Mouse (Mus musculus): ENCODE data around the gene Nt5dc3. TPM values are rescaled to one million over a fixed set of nuclear protein-coding genes. Genes with fewer than 3 reads are reported as not detected.

The Nt5dc3 gene
- total RNA-seq, 2 experiments from 2014 or later = 17.4 to 21.4 TPM

DNA sequence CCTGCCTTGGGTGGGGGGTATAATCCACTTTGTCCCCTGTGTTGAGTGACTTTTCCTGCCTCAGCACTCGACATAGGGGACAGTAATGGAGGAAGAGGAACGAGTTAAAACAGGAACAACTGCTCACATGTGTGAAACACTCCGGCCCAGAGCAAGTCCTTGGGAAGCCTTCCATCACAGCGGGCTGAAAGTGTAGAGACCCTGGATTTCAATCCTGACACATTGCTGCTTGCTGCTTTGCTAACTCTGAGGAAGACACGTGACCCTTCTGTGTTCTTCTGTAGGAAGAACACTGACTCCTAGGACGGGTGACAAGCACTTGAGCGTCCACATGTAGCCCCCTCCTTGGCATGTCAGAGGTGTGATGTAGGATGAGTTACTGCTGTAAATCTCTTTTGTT, 36.3 kb downstream of the Nt5dc3 start:
- no peak for DNase-seq

DNA sequence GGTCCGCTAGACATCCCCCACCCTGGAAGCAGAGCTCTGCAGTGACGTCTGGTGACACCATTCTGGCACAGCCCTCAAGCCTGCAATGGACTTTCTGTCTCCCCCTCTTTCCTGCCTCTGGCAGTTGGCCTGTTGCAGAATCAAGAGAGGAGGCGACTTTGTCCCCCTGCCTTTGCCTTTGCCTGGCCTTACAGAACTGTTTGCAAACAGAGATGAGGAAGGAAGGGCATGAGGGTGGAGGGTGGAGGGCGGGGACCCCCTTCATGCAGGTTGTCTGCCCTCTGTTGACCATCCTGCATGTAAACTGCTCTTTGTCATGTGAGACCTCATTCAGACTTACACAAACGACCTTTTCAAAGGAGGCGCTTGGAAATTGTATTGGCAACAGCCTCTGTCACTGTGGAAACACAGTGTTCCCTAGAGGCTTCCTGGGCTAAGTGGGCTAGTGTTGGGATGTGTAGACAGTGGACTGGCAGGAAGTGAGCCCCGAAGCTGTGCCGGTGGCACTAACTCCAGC, 40.9 kb downstream of the Nt5dc3 start:
- DNase-seq = no peak

DNA sequence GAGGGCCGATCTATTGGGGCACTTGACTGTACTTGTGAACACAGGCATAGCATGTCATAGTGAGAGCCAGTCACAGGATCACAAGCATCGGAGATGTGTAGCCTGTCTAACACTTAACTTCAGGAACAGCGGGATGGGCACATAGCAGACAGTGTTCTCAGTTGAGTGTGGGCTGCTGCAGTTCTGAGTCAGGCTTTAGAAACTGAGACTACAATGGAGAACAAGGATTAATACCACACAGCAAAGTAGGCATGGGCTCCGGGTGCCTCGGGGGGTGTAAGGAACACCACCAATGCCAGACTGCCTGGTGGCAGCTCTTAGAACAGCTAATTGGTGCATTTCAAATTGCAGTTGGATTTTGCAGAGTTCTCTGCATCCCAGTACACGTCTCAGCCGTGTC, 42.2 kb downstream of the Nt5dc3 start:
- no peak for DNase-seq

DNA sequence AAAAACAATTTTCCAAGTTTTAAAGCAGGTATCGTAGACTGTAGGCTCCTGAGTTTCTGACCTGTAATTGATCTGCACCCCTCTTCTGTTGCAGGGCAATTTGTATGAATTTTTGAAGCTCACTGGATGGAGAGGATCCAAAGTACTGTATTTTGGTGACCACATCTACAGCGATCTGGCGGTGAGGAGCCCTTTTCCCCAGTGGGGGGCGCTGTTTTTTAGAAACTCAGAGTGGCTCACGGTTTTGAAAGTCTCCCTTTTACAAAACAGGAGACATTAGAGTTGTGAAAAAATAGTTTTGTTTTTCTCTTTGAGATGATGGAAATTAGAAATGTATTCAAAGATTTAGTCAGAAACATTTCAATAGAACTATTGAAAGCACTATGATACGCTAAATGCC, 45.3 kb downstream of the Nt5dc3 start:
- no peak for DNase-seq

DNA sequence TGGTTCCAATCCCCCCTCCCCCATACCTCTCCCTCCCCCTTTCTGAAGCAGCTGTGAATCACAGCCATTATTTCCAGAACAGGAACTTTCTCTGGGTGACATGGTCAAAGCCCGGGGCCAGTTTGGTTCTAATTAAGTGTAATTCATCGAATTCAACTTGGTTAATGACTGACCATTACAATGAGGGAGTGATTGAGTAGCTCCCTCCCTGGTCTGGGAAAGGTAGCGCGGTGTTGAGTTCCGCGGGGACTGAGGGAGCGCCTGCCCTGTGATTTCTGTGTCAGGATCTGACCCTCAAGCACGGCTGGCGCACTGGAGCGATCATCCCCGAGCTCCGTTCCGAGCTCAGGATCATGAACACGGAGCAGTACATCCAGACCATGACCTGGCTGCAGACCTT, 46.1 kb downstream of the Nt5dc3 start:
- no peak for DNase-seq

DNA sequence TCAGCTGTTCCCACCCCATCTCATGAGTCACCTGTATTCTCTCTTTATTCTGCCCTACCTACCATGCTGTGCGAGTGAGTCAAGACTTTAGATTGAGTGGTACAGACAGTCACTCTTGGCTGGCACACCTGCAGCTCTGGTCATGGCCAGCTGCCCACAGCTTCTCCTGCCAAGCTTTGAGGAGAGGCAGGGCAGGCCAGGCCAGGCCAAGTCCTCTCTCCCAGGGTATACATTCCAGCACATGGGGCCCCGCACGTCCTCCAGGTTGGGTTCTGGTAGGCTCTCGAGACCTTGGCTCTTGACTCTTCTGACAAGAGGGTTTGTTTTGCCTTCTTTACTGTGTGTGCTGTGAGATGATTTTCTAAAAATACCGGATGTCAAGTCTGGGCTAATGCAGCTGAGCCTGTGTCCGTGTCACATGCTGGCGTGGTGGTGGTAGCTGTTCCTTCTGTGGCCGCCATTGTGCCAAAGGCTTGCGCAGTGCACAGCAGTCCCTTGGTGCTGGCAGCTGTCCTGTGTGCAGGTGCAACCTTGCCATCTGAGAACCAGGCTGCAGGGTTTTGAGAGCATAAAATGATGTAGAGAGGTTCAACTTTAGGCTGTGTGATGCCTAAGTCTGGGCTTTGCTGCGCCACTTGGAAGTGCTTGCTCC, 47.2 kb downstream of the Nt5dc3 start:
- peak; percentile 77 for DNase-seq

DNA sequence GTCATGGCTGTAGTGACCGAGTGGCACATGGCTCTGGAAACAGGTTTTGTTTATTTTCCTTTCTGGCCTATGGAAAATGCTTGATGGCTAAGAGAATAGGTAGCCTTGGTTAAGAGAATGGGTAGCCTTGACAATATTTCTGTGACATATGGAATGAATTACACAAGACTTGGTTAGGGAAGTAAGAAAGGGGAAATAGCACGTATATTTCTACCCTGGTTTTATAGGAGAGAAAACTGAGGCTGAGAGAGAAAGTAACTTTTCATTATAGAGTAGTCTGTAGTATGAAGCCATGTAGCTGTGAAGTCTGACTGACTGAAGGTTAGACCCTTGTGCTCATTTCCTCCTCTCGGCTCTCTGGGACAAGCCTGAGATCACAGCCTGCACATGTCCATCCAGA, 48.1 kb downstream of the Nt5dc3 start:
- DNase-seq = no peak

DNA sequence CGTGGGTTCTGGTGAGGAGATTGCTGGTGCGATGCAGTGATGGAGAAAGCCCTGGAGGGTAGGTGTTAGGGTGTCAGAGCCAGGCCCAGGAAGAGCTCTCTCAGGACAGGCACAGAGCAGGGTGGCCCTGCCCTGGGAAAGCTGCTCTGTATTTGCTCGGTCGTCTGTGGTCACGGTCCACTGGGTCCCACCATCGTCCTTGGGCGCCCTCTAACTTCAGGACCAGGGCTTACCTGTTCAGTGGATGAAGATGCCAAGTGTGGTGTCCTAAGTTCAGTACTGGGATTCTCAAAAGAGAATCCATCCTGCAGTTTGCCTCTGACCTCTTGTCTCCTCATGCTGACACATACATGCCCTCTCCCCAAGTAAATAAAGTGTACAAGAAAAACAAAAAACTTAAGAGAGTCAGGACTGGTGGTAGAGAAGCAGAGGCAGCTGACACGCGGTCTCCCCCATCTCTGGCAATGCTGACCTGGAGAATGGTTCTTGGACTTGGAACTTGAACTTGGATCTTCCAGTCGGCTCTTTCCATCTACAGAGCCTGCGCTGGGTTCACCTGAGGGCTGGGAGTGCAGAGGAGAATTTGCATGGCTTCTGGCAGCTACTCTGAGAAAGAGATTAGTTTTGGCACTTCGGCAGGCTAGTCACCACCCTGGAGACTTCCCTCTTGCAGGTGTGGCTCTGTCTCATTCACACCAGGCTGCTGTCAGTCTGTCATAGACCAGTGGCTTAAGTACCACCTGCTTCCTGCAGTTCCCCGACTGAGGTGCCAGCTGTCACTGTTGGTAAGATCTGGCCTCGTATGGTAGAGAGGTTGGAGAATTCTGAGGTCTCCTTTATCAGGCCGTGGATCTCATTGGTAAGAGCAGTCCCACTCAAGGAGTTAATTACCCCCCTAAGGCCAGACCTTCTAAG, 49.7 kb downstream of the Nt5dc3 start:
- no peak for DNase-seq

DNA sequence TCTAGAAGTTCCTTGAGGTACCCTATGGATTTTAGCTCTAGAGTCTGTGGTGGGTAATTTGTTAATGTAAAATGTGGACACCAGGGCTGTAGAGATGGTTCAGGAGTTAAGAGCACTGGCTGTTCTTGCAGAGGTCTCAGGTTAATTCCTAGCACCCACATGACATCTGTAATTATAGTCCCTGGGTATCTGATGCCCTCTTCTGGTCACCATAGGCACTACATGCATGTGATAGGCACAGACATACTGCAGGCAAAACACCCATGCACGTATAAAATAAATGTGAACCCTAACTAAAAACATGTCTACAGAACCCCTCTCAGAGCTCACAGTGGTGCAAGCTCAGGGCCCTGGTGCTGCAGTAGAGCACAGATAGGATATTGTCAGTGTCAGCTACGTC, 50.7 kb downstream of the Nt5dc3 start:
- DNase-seq = no peak

DNA sequence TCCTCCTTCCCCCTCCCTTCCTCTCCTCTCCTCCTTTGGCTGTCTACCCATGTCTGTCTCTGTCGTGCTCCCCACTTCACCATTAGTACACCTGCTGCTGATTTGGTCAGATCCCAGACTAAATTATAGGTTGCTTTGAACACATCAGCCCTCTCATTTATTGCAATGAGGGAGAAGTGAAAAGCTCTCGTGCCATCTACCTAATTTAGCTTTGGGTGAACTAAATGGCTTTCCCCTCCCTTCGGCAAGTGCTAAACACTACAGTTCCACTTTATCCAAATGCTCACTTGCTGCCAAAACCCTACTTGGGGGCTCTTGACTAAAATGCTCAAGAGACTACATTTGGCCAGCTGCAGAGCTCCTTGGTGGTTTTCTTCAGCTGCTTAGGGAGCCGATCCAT, 58.0 kb downstream of the Nt5dc3 start:
- DNase-seq = no peak

DNA sequence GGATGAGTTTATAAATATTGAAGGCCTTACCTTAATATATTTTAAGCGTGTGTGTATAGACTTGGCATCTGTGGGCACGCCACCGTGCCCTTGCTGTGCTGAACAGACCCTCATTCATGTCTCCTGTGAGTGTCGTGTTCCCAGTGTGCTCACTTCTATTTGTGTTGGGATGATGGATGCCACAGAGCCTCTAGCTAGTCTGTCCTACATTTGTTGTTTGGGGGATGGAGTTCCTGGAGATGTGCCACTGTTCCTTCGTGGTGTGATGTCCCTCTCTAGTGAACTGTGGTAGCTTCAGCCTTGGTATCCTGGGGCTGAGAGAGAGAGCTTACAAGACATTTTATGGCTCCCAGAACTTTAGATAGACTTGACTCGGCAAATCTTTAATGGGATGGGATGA, 60.0 kb downstream of the Nt5dc3 start:
- DNase-seq = no peak

DNA sequence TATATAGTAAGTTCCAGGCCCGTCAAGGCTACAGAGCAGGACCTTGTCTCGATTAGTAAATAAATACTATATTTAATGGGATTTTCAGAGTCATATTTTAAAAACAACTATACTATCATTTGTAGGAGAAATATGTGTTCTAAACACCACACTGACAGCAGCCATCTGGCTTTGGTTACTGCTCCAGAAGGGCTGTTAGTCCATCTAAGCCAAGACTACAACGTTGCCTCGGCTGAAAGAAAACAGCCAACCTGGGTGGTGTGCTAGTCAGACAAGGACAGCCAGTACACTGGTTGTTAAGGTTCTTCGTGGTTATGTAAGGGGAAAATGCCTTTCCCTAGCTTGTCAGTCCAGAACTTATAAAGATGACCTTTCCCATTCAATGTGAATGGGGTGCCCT, 63.9 kb downstream of the Nt5dc3 start:
- DNase-seq = no peak

DNA sequence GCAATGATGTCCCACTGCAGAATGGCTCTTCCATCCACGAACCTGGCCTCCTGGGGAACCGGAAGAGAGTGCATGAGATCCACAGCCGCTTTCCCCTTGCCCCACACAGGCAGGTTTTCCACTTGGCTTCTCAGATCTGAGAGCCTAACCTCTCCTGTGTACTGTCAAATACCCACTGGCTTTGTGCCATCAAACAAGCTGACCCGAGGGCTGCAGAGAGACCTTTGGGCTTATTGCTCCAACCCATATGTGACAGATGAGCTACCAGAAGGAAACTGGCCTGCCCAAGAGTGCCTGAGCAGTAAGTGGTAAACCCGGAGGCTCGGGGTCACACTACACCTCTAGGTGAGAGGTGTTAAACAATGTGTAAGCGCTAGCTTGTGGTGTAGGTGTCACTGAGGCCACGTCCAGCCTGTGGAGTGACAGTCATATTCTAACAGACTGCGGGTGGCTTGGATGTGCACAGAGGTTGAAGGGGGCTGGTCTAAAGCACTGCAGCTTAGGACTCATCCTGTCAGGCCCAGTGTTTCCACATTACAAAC, 68.2 kb downstream of the Nt5dc3 start:
- DNase-seq = no peak

DNA sequence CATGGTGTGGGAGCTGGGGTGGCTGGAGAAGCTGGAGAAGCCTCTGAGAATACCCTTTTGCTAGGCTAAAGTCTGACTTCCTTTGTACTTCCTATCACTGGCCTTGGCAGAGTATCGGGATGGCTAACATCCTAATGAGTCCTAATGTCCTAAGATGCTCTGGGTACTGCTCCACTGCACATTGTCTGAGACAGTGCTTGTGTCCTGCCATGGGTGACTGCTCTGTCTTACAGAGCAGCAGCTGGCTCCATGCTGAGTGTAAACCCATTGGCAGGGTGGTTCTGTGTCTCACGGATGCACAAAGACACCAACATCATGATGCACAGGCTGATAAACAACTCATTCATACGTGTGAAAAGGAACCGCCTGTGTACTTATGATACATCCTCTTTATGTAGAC, 70.3 kb downstream of the Nt5dc3 start:
- no peak for DNase-seq

DNA sequence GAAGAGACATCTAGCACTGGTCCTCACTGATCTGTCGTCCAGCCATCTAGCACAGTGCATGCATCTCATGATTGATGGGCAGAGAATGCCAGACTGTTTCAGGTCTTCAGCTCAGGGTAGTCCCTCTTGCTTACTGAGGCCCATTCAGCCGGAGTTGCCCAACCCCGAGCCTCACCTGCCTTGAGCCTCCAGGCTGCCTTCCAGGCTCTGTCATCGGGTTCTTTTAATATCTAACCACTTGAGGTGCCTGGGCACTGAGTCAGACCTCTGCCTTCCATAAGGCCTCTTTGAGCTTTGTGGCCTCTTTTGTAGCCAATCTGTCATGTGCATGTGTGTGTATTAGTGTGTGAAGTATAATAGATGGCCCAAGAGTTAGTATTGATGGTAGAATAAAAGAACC, 70.7 kb downstream of the Nt5dc3 start:
- no peak for DNase-seq

DNA sequence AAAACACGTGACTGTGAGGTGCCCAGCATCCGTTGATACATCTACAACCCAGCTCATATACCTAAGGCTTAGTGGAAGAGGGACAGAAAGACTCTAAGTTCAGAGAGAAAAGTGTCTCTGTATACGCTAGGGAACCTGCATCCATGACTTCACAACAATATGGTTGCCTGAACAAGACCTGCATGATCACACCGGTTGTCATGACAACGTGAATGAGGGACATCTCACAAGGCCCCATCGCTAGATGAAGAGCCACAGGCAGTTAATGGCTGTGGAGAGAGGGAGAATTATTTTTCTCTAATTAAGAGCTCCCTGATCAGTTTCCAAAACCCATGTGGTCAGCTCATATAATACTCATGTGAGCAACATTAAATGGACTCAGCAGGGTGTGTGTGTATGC, 73.4 kb downstream of the Nt5dc3 start:
- DNase-seq = no peak

DNA sequence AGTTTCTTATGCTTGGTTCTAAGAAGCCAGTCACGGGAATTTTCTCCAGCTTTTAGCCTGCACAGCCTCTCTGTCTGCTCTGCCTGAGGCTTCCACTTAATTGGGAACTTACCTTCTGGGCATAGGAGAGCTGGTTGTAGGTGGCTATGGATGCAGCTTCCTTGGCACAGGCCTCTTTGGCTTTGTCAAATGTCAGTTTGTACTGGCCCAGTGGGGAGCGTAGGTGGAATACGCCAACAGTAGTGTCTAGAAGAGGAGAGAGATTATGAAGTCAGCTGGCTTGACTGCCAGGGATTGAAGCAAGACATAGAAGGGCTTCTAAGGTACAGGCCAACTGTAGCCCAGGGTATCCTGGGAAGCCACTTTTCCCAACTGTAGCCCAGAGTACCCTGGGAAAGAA, 74.6 kb downstream of the Nt5dc3 start:
- no peak for DNase-seq

DNA sequence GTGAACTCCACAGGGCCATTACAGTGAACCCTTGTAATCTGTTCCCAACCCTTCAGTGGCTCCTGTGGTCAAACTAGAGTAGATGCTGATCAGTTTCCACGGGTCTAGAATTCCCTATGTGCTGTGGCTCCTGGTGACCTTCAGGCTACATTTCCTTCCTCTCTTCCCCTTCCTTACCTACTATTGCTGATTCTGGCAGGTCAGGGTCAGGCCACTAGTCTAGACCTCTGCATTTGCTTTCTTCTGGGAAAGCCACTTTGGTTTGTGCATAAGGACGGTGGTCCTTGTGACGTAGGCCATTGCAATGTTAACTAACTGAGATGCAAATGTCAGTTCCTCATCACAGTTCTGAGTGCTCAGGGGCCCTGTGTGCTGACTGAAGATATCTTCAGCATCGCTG, 81.6 kb downstream of the Nt5dc3 start:
- DNase-seq = no peak

DNA sequence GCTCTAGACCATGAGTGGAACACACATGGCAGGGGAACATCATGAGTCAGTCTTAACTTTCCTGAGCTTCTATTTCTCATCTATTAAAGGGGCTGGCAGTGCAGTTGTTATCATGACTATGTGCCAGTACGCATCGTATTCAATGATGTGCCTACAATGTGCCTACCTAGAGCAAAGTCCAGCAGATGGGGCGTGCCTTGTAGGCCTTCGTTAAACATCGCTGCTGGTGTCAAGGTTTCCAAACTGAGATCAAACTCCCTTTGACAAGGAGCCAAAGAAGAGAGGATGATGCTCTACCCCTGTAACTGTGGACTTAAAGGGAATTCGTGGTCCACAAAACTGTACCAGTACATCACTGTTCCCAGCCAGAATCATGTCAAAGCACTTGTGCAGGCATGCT, 83.7 kb downstream of the Nt5dc3 start:
- DNase-seq = no peak

DNA sequence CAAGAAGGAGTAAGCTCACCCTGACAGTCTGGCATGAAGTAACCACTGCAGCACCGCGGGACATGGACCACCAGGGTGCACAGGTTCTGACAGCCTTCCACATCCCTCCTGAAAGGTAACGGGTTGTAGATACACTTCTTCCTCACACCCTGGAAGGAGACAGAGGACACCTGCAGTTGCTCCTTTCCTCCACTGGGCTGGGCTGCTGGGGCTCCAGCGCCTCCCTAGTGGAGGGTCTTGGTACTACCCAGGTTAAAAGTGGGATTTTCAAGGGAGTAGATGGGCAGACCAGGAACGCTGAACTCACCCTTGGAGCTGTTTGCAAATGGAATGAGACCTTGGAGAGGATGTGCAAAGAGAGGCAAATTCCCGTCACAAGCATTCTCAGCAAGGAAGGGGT, 84.6 kb downstream of the Nt5dc3 start:
- no peak for DNase-seq

DNA sequence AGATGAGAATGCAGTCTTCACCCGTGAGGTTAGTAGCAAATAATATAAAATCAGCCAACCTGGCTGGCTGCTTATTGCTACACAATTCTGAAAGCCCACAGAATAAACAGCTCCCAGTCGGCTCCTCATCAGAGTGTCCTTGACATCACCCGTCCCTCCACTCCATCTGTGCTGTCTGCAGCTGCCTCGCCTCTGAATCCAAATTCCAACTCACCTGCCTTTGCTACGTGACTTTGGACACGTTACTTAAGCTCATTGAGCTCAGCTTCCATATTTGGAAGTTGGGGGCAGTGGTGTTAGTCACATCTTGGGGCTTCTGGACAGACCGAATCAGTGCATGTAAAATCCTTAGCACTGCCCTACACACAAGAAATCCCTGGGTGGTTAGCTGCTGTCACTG, 93.3 kb downstream of the Nt5dc3 start:
- DNase-seq = no peak

DNA sequence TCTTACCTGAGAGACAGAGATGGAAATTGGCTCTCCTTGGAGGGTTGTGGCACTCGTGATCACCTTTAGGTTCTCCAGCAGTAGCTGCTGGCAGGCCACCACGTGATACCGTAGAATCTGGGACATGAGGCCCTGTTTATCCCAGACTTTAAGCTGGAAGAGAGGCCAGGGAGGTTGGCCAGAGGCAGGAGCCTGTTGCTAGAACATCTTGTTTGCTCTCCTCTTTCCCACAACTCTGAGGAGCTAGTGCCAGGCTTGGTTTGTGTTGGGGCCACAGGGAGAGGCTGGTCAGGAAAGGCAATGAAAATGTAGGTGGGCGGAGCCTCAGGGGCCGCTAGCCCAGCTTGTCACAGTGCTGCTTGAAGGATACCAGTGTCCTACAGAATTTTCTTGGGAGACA, 93.8 kb downstream of the Nt5dc3 start:
- no peak for DNase-seq

DNA sequence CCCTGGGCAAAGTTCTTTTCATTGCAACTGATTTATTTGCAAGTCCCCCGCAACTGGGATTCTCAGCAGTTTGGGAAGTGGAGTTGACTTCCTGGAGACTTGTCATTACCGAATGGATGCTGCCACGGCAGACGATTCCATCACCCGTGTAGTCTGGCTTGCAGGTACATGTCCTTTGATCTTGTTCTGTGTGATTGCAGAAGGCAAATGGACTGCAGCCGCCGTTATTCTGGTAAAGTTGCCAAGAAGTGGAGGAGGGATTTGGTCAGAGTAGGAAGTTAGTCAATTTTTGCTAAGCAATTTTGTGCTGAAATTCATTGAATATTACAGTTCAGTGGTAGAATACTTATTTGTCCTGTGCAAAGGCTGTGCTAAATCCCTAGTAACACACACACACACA, 99.9 kb downstream of the Nt5dc3 start:
- no peak for DNase-seq
